Mouse (Mus musculus) heart, adult 2 months (tissue): ENCODE results near the gene Zfx.

ENCODE experiments used
- CTCF ChIP-seq: fragments of 200-600 bp; IDR thresholded peaks from 2 replicates; pipeline ENCODE4 v1.8.1; 2022; ENCODE audit warnings: antibody characterized with exemption, mild to moderate bottlenecking, moderate library complexity
- POLR2A ChIP-seq: fragments of 200-500 bp; IDR thresholded peaks from 2 replicates; pipeline ENCODE4 v1.6.1; 2011; ENCODE audit warnings: mild to moderate bottlenecking, low read depth, low read length, control low read depth; ENCODE audit not compliant: insufficient read depth

DNA sequence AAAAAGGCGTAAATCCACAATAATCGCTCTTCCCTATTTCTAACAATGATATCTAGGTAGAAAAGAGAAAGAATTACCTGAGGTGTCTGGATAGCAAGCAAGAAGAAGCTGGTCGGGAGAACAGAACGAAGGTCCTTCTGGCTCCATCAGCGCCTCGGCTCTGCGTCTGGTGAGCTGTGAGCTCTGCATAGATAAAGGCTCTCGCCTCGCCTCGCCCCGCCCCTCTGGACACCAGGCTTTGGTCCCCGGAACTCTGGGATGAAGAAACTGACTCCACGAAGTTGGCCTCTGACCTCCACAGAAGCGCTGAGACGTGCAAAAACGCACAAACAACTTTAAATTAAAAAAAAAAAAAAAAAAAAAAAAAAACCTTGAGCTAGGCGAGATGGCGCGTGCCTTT, 27.0 kb upstream of the Zfx start:
- TF ChIP-seq CTCF = no peak
- no peak for TF ChIP-seq POLR2A
